Mouse (Mus musculus): ENCODE measurements around the gene Lgals3bp. TPM values are rescaled to one million over a fixed set of nuclear protein-coding genes. Genes with fewer than 3 reads are reported as not detected.
"Not testable (repeated sequence)": the region's sequence is repeated elsewhere in the genome, so short reads cannot be mapped to it uniquely, and the experiment has no call there.

Lgals3bp gene
- polyA plus RNA-seq, 1 experiment from 2014 or later = 3.6 TPM

GRCm38 (mm10) chr11:118397806-118398530 is 3.9 kb downstream of the Lgals3bp start:
- Histone ChIP-seq H3K4me2 (no peak overlapping the region), H3K4me3 (replicated peaks) (no peak overlapping the region), H3K9ac (replicated peaks) (no peak overlapping the region), H3K36me3 (peaks cover 2% of the 10 kb centered on the region; the same call in 1 of the 2 replicates), H3K4me1 (peaks cover 28% of the 10 kb centered on the region), H3K27ac (replicated peaks) (no peak overlapping the region), H3K27me3 (replicated peaks) (no peaks in the 10 kb centered on the region), H3K9me3 (replicated peaks) (no peaks in the 10 kb centered on the region)
- ATAC-seq (ENCODE audit: low FRiP score) = no peak
- 93% methylated on average over 26 of the region's 26 CpGs for WGBS

GRCm38 (mm10) chr11:118394538-118394937 is 7.4 kb downstream of the Lgals3bp start:
- H3K4me1 ChIP-seq = 0 out of 2 replicates have a peak, but pooled peaks cover 6% of the 10 kb centered on the region
- ATAC-seq (ENCODE audit: low FRiP score) = no peak
- no peak overlapping the region for H3K9ac ChIP-seq (replicated peaks)
- no peak overlapping the region for H3K4me3 ChIP-seq (replicated peaks)
- no peaks in the 10 kb centered on the region for H3K9me3 ChIP-seq (replicated peaks)
- H3K4me2 ChIP-seq = no peak overlapping the region
- H3K27ac ChIP-seq (replicated peaks) = peak overlapping the region; percentile 54; the same call in 1 of the 2 replicates
- peaks cover 2% of the 10 kb centered on the region; the same call in 1 of the 2 replicates for H3K36me3 ChIP-seq
- H3K27me3 ChIP-seq (replicated peaks) = no peaks in the 10 kb centered on the region
- 58% methylated on average over 6 of the region's 6 CpGs for WGBS

GRCm38 (mm10) chr11:118393991-118394390 is 7.9 kb downstream of the Lgals3bp start:
- no peak overlapping the region for H3K4me3 ChIP-seq (replicated peaks)
- H3K27me3 ChIP-seq (replicated peaks) = no peaks in the 10 kb centered on the region
- no peak overlapping the region for H3K27ac ChIP-seq (replicated peaks)
- H3K9ac ChIP-seq (replicated peaks) = no peak overlapping the region
- H3K9me3 ChIP-seq (replicated peaks) = no peaks in the 10 kb centered on the region
- WGBS = 83% methylated on average over 5 of the region's 5 CpGs
- no peak for ATAC-seq (ENCODE audit: low FRiP score)
- H3K4me2 ChIP-seq = no peak overlapping the region
- H3K4me1 ChIP-seq = 0 out of 2 replicates have a peak, but pooled peaks cover 6% of the 10 kb centered on the region
- H3K36me3 ChIP-seq = peaks cover 2% of the 10 kb centered on the region; the same call in 1 of the 2 replicates

GRCm38 (mm10) chr11:118387816-118388215 is 14.1 kb downstream of the Lgals3bp start:
- not testable (repeated sequence) for H3K4me2 ChIP-seq; H3K36me3 ChIP-seq; H3K4me1 ChIP-seq; H3K27ac ChIP-seq (replicated peaks); H3K27me3 ChIP-seq (replicated peaks); H3K9ac ChIP-seq (replicated peaks); H3K9me3 ChIP-seq (replicated peaks); ATAC-seq (ENCODE audit: low FRiP score); H3K4me3 ChIP-seq (replicated peaks)
- 86% methylated on average over 13 of the region's 13 CpGs for WGBS

GRCm38 (mm10) chr11:118379251-118380009 is 22.5 kb downstream of the Lgals3bp start:
- Histone ChIP-seq H3K9ac (replicated peaks) (no peak overlapping the region), H3K9me3 (replicated peaks) (no peaks in the 10 kb centered on the region), H3K4me2 (no peak overlapping the region), H3K4me1 (peaks cover 12% of the 10 kb centered on the region), H3K36me3 (no peaks in the 10 kb centered on the region), H3K4me3 (replicated peaks) (no peak overlapping the region), H3K27ac (replicated peaks) (no peak overlapping the region), H3K27me3 (replicated peaks) (no peaks in the 10 kb centered on the region)
- ATAC-seq (ENCODE audit: low FRiP score) = 0 out of 2 replicates have a peak, but pooled peaks have one; percentile 21
- 50% methylated on average over 11 of the region's 11 CpGs for WGBS

- H3K4me3 ChIP-seq (replicated peaks) = no peak overlapping the region
- H3K4me1 ChIP-seq = peaks cover 12% of the 10 kb centered on the region
- no peak overlapping the region for H3K27ac ChIP-seq (replicated peaks)
- H3K27me3 ChIP-seq (replicated peaks) = no peaks in the 10 kb centered on the region
- no peak overlapping the region for H3K9ac ChIP-seq (replicated peaks)
- no peak overlapping the region for H3K4me2 ChIP-seq
- H3K36me3 ChIP-seq = no peaks in the 10 kb centered on the region
- 85% methylated on average over 6 of the region's 6 CpGs for WGBS
- no peaks in the 10 kb centered on the region for H3K9me3 ChIP-seq (replicated peaks)
- no peak for ATAC-seq (ENCODE audit: low FRiP score)
Measured at GRCm38 (mm10) chr11:118378656-118379055, 23.2 kb downstream of the Lgals3bp start.

- H3K9ac ChIP-seq (replicated peaks); H3K4me3 ChIP-seq (replicated peaks); ATAC-seq (ENCODE audit: low FRiP score); H3K27me3 ChIP-seq (replicated peaks); H3K9me3 ChIP-seq (replicated peaks); H3K36me3 ChIP-seq; H3K27ac ChIP-seq (replicated peaks); H3K4me2 ChIP-seq: not testable (repeated sequence)
- H3K4me1 ChIP-seq = peaks cover 12% of the 10 kb centered on the region
Measured at GRCm38 (mm10) chr11:118376323-118376722, 25.6 kb downstream of the Lgals3bp start.

GRCm38 (mm10) chr11:118375881-118376280 is 26.0 kb downstream of the Lgals3bp start:
- no peak for ATAC-seq (ENCODE audit: low FRiP score)
- no peaks in the 10 kb centered on the region for H3K36me3 ChIP-seq
- H3K9me3 ChIP-seq (replicated peaks) = no peaks in the 10 kb centered on the region
- H3K4me2 ChIP-seq = no peak overlapping the region
- no peak overlapping the region for H3K9ac ChIP-seq (replicated peaks)
- no peak overlapping the region for H3K4me3 ChIP-seq (replicated peaks)
- 82% methylated on average over 5 of the region's 5 CpGs for WGBS
- H3K27ac ChIP-seq (replicated peaks) = no peak overlapping the region
- H3K4me1 ChIP-seq = peaks cover 12% of the 10 kb centered on the region
- no peaks in the 10 kb centered on the region for H3K27me3 ChIP-seq (replicated peaks)

- 86% methylated on average over 8 of the region's 8 CpGs for WGBS
- ATAC-seq (ENCODE audit: low FRiP score) = no peak
- Histone ChIP-seq H3K4me2 (no peak overlapping the region), H3K4me3 (replicated peaks) (no peak overlapping the region), H3K4me1 (peaks cover 12% of the 10 kb centered on the region), H3K9ac (replicated peaks) (no peak overlapping the region), H3K27me3 (replicated peaks) (no peaks in the 10 kb centered on the region), H3K27ac (replicated peaks) (no peak overlapping the region), H3K9me3 (replicated peaks) (no peaks in the 10 kb centered on the region), H3K36me3 (no peaks in the 10 kb centered on the region)
Measured at GRCm38 (mm10) chr11:118375461-118375860, 26.4 kb downstream of the Lgals3bp start.

- Histone ChIP-seq H3K27me3 (replicated peaks) (no peaks in the 10 kb centered on the region), H3K9ac (replicated peaks) (no peak overlapping the region), H3K4me2 (no peak overlapping the region), H3K27ac (replicated peaks) (no peak overlapping the region), H3K36me3 (no peaks in the 10 kb centered on the region), H3K4me3 (replicated peaks) (no peak overlapping the region), H3K9me3 (replicated peaks) (no peaks in the 10 kb centered on the region), H3K4me1 (peaks cover 12% of the 10 kb centered on the region)
- no peak for ATAC-seq (ENCODE audit: low FRiP score)
Measured at GRCm38 (mm10) chr11:118375006-118375405, 26.9 kb downstream of the Lgals3bp start.

GRCm38 (mm10) chr11:118374506-118374905 is 27.4 kb downstream of the Lgals3bp start:
- 72% methylated on average over 5 of the region's 5 CpGs for WGBS
- Histone ChIP-seq H3K4me3 (replicated peaks) (no peak overlapping the region), H3K27ac (replicated peaks) (no peak overlapping the region), H3K4me2 (no peak overlapping the region), H3K4me1 (peaks cover 11% of the 10 kb centered on the region), H3K36me3 (no peaks in the 10 kb centered on the region), H3K9me3 (replicated peaks) (no peaks in the 10 kb centered on the region), H3K27me3 (replicated peaks) (no peaks in the 10 kb centered on the region), H3K9ac (replicated peaks) (no peak overlapping the region)
- no peak for ATAC-seq (ENCODE audit: low FRiP score)

- Histone ChIP-seq H3K27ac (replicated peaks) (no peak overlapping the region), H3K9me3 (replicated peaks) (no peaks in the 10 kb centered on the region), H3K4me2 (no peak overlapping the region), H3K27me3 (replicated peaks) (no peaks in the 10 kb centered on the region), H3K4me1 (peaks cover 7% of the 10 kb centered on the region; the same call in 1 of the 2 replicates), H3K9ac (replicated peaks) (no peak overlapping the region), H3K4me3 (replicated peaks) (no peak overlapping the region), H3K36me3 (no peaks in the 10 kb centered on the region)
- 66% methylated on average over 7 of the region's 7 CpGs for WGBS
- ATAC-seq (ENCODE audit: low FRiP score) = no peak
Measured at GRCm38 (mm10) chr11:118372641-118373040, 29.3 kb downstream of the Lgals3bp start.
